Mouse (Mus musculus): Measurements from ENCODE around the gene Ankrd55. TPM values are rescaled to one million over a fixed set of nuclear protein-coding genes. Genes with fewer than 3 reads are reported as not detected.

The Ankrd55 gene
- polyA plus RNA-seq, 1 experiment, result 0.74 TPM

DNA sequence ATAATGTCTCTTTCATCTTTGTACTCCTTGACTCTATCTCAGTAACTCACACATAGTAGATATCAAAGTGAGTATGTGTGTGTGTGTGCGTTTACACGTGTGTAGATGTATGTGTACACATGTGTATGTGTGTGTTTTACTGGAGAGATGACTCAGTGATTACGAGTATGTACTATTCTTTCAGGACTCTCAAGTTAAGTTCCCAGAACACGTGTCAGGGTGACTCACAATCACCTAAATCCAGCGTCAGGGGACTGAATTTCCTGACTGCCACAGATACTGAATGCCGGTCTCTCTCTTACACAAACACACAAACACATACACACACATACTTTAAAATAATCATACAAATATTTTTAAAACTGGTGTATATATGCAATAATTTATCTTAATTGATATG, 52.5 kb downstream of the Ankrd55 start:
- no peaks in the 10 kb centered on the region for H3K27me3 ChIP-seq (ENCODE audit: control insufficient read depth, insufficient read depth, low read length)
- no peak overlapping the region for H3K4me3 ChIP-seq (ENCODE audit: extremely low read depth, insufficient read depth, insufficient read length)
- TF ChIP-seq POLR2A (IDR thresholded peaks at IDR 0.05; ENCODE audit: low read depth, low read length) (no peak), CTCF (IDR thresholded peaks at IDR 0.05; ENCODE audit: extremely low read depth, insufficient read depth, insufficient read length, insufficient replicate concordance) (no peak)
- H3K36me3 ChIP-seq (ENCODE audit: control insufficient read depth, insufficient read depth, low read length), result no peaks in the 10 kb centered on the region
- no peak overlapping the region for H3K27ac ChIP-seq (ENCODE audit: insufficient read depth, low read length)
- DNase-seq (ENCODE audit: low read depth in 1 of 2, low spot score in 2 of 2), result no peak
- H3K4me1 ChIP-seq (ENCODE audit: control insufficient read depth, insufficient read depth, insufficient read length), result no peaks in the 10 kb centered on the region
- 83% methylated on average over 6 of the region's 6 CpGs for WGBS

DNA sequence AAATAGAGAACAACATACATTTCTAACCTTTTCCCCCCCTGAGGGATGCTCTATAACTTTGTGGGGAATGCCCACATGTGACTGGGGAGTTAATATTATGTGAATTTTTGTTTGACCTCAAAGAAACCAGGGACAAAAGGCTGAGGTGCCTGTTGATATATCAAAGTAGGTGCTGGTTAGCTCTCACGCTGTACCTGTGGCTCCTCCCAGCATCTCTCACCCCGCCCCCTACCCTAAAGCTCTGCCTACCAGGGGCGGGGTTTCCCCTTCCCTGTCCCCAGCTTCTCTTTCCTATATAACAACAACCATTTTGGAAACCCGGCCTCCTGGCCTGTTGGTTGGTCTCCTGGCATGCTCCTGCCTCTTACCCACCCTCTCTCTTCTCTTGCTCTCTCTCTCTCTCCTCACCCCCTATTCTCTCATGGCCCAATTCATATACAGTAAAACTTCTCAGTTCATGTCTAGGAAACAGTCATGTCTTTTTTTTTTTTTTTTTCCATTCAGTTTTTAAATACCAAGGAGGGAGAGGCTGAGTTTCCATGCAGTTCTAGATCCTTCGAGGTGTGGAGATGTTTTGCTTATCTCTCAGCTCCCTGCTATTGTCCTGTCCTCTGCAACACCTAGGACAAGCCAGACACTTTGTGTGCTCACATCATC, 54.8 kb downstream of the Ankrd55 start:
- 75% methylated on average over 5 of the region's 5 CpGs for WGBS
- Histone ChIP-seq H3K27me3 (ENCODE audit: control insufficient read depth, insufficient read depth, low read length) (no peaks in the 10 kb centered on the region), H3K36me3 (ENCODE audit: control insufficient read depth, insufficient read depth, low read length) (no peaks in the 10 kb centered on the region), H3K27ac (ENCODE audit: insufficient read depth, low read length) (no peak overlapping the region), H3K4me1 (ENCODE audit: control insufficient read depth, insufficient read depth, insufficient read length) (no peaks in the 10 kb centered on the region), H3K4me3 (ENCODE audit: extremely low read depth, insufficient read depth, insufficient read length) (no peak overlapping the region)
- no peak for TF ChIP-seq CTCF (IDR thresholded peaks at IDR 0.05; ENCODE audit: extremely low read depth, insufficient read depth, insufficient read length, insufficient replicate concordance)
- TF ChIP-seq POLR2A (IDR thresholded peaks at IDR 0.05; ENCODE audit: low read depth, low read length), result no peak
- DNase-seq (ENCODE audit: low read depth in 1 of 2, low spot score in 2 of 2), result no peak

DNA sequence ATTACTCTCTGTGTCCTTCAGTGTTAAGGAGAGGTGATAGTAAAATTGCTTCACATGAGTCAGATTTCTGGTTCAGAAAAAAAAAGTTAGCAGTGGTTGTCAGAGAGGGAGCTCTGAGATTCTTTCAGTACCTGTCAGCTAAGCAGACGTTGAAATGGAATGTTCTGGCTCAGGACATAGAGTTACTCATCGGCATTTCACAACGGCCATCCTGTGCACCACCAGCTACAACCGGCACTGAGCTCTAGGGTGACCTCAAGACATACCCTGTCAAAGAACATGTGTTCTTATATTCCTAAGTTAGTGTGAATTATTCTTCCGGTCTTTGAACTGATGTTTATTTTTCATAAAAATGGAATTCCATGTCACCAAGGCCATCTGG, 55.4 kb downstream of the Ankrd55 start:
- no peaks in the 10 kb centered on the region for H3K36me3 ChIP-seq (ENCODE audit: control insufficient read depth, insufficient read depth, low read length)
- no peaks in the 10 kb centered on the region for H3K27me3 ChIP-seq (ENCODE audit: control insufficient read depth, insufficient read depth, low read length)
- H3K4me3 ChIP-seq (ENCODE audit: extremely low read depth, insufficient read depth, insufficient read length), result no peak overlapping the region
- H3K4me1 ChIP-seq (ENCODE audit: control insufficient read depth, insufficient read depth, insufficient read length), result no peaks in the 10 kb centered on the region
- no peak for TF ChIP-seq CTCF (IDR thresholded peaks at IDR 0.05; ENCODE audit: extremely low read depth, insufficient read depth, insufficient read length, insufficient replicate concordance)
- no peak for TF ChIP-seq POLR2A (IDR thresholded peaks at IDR 0.05; ENCODE audit: low read depth, low read length)
- no peak for DNase-seq (ENCODE audit: low read depth in 1 of 2, low spot score in 2 of 2)
- H3K27ac ChIP-seq (ENCODE audit: insufficient read depth, low read length), result no peak overlapping the region
- 86% methylated on average over 5 of the region's 5 CpGs for WGBS

DNA sequence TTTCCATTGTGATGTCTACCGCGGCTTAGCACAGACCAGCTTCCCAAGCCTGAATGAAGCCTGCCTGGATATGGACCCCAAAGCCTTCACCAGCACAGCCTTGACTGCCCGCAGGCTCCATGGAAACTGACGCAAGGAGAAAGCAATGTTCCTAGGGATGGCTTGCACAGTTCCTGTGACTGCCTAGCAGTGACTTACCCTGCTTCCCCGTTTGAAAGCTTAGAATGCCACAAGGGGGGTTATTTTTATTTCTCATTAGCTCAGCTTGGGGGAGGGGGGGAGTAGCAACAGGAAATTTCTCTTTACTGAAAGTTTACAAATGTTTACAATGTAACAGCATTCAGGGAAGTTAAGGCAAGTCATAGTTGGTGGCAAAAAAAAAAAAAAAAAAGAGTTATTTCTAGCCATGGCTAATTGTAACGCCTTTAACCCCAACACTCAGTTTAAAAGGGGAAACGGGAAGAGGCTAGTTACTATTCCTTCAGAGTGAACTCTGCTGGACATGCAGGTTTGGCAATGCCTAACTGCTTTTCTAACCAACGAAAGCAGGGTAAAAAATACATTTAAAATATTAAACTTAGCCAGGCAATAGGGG, 56.1 kb downstream of the Ankrd55 start:
- no peak overlapping the region for H3K4me3 ChIP-seq (ENCODE audit: extremely low read depth, insufficient read depth, insufficient read length)
- 57% methylated on average over 8 of the region's 8 CpGs for WGBS
- no peaks in the 10 kb centered on the region for H3K4me1 ChIP-seq (ENCODE audit: control insufficient read depth, insufficient read depth, insufficient read length)
- H3K36me3 ChIP-seq (ENCODE audit: control insufficient read depth, insufficient read depth, low read length), result no peaks in the 10 kb centered on the region
- TF ChIP-seq POLR2A (IDR thresholded peaks at IDR 0.05; ENCODE audit: low read depth, low read length) (no peak), CTCF (IDR thresholded peaks at IDR 0.05; ENCODE audit: extremely low read depth, insufficient read depth, insufficient read length, insufficient replicate concordance) (no peak)
- H3K27me3 ChIP-seq (ENCODE audit: control insufficient read depth, insufficient read depth, low read length), result no peaks in the 10 kb centered on the region
- H3K27ac ChIP-seq (ENCODE audit: insufficient read depth, low read length), result no peak overlapping the region
- no peak for DNase-seq (ENCODE audit: low read depth in 1 of 2, low spot score in 2 of 2)

DNA sequence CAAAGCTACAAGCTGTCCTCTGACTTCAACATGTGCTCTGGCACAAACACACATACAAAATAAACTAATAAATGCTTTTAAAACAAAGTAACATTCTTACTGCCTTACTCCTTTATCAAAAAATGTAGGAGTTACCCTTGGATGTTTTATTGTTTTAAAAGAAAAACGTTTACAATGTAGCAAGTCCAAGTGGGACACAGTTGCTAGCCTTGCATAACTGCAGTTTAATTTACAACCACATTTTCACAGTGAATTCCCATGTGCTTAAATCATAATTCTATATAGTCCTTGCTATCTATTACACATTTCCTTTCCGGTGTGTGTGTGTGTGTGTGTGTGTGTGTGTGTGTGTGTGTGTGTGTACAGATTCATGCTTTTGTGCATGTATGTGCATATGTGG, 57.3 kb downstream of the Ankrd55 start:
- Histone ChIP-seq H3K27ac (ENCODE audit: insufficient read depth, low read length) (no peak overlapping the region), H3K4me3 (ENCODE audit: extremely low read depth, insufficient read depth, insufficient read length) (no peak overlapping the region), H3K4me1 (ENCODE audit: control insufficient read depth, insufficient read depth, insufficient read length) (no peaks in the 10 kb centered on the region), H3K36me3 (ENCODE audit: control insufficient read depth, insufficient read depth, low read length) (no peaks in the 10 kb centered on the region), H3K27me3 (ENCODE audit: control insufficient read depth, insufficient read depth, low read length) (no peaks in the 10 kb centered on the region)
- TF ChIP-seq POLR2A (IDR thresholded peaks at IDR 0.05; ENCODE audit: low read depth, low read length) (no peak), CTCF (IDR thresholded peaks at IDR 0.05; ENCODE audit: extremely low read depth, insufficient read depth, insufficient read length, insufficient replicate concordance) (no peak)
- 76% methylated on average over 2 of the region's 2 CpGs for WGBS
- no peak for DNase-seq (ENCODE audit: low read depth in 1 of 2, low spot score in 2 of 2)

DNA sequence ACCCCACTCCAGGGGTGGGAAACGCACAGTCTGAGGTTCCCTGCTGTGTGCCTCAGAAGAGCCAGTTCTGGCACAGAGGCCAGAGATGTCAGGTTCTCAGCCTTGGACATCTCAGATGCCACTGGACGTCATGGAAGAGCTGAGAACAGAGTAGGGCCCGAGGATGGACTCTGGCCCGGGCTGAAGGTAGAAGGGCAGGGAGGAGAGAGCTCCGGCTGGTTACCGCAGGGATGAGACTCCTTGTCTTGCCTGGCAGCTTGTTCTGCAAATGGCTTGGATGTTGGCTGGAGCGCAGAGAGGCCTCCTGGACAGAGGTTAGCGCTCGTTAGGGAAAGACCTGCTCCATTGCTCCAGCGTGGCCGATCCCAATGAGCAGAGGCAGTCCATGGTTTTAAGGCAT, 57.8 kb downstream of the Ankrd55 start:
- 93% methylated on average over 11 of the region's 11 CpGs for WGBS
- no peak overlapping the region for H3K27ac ChIP-seq (ENCODE audit: insufficient read depth, low read length)

DNA sequence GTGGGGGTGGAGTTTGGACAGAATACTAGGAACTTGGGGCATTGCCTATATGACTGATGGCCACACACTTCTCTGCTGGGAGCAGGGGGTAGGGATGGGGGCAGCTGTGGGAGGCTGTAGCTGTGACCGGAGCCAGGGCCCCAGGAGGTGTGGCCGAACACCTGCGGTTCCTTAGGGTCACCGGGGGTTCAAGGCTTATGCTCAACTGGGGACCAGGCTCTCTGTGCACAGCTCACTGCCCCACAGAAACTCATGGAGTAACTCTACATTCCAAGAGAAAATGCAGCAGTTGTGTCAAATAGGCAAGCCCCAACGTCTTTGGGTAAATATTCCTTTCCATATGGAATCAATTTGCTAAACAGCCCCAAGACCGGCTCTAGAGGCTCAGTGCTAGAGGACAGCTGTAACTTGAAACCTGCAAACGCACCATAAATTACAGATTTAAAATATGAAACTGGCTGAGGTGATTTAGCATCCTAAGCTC, 58.5 kb downstream of the Ankrd55 start:
- no peak overlapping the region for H3K27ac ChIP-seq (ENCODE audit: insufficient read depth, low read length)
- 85% methylated on average over 7 of the region's 7 CpGs for WGBS
- H3K27me3 ChIP-seq (ENCODE audit: control insufficient read depth, insufficient read depth, low read length), result no peaks in the 10 kb centered on the region
- no peaks in the 10 kb centered on the region for H3K36me3 ChIP-seq (ENCODE audit: control insufficient read depth, insufficient read depth, low read length)
- H3K4me1 ChIP-seq (ENCODE audit: control insufficient read depth, insufficient read depth, insufficient read length), result peaks cover 2% of the 10 kb centered on the region; the same call in 1 of the 2 replicates
- H3K4me3 ChIP-seq (ENCODE audit: extremely low read depth, insufficient read depth, insufficient read length), result no peak overlapping the region
- no peak for DNase-seq (ENCODE audit: low read depth in 1 of 2, low spot score in 2 of 2)
- TF ChIP-seq CTCF (IDR thresholded peaks at IDR 0.05; ENCODE audit: extremely low read depth, insufficient read depth, insufficient read length, insufficient replicate concordance), result no peak
- TF ChIP-seq POLR2A (IDR thresholded peaks at IDR 0.05; ENCODE audit: low read depth, low read length), result no peak

More for the DNA sequence above, 57.8 kb downstream of the Ankrd55 start:
- H3K4me1 ChIP-seq (ENCODE audit: control insufficient read depth, insufficient read depth, insufficient read length), result peaks cover 2% of the 10 kb centered on the region; the same call in 1 of the 2 replicates
- H3K36me3 ChIP-seq (ENCODE audit: control insufficient read depth, insufficient read depth, low read length), result no peaks in the 10 kb centered on the region
- DNase-seq (ENCODE audit: low read depth in 1 of 2, low spot score in 2 of 2), result no peak
- H3K27me3 ChIP-seq (ENCODE audit: control insufficient read depth, insufficient read depth, low read length), result no peaks in the 10 kb centered on the region
- no peak overlapping the region for H3K4me3 ChIP-seq (ENCODE audit: extremely low read depth, insufficient read depth, insufficient read length)
- TF ChIP-seq CTCF (IDR thresholded peaks at IDR 0.05; ENCODE audit: extremely low read depth, insufficient read depth, insufficient read length, insufficient replicate concordance) (no peak), POLR2A (IDR thresholded peaks at IDR 0.05; ENCODE audit: low read depth, low read length) (no peak)

Measured in spleen, adult 2 months (tissue).